Mouse (Mus musculus) stomach, postnatal 0 days (tissue): ENCODE measurements at regions not wholly inside any gene's neighbourhood (a gene's known extent, or its start where the extent isn't known, plus 50 kb on each side); places are given as distances from the start of the nearest gene placed in this dataset.
"Not testable (repeated sequence)": the region's sequence is repeated elsewhere in the genome, so short reads cannot be mapped to it uniquely, and the experiment has no call there.

Source experiments
- ATAC-seq: fragments of 200-750 bp; cut with Nextera tagmentation; 2 replicates; pipeline ENCODE4 v1.8.0; 2017; ENCODE audit not compliant: low FRiP score, low TSS enrichment
- DNase-seq: peaks from one replicate; pipeline ENCODE4 v3.0.0-alpha.2; 2016; ENCODE audit warnings: low spot score
- H3K27ac ChIP-seq: fragments of 300-500 bp; sonication (generic); replicated peaks from 2 replicates; pipeline ENCODE4 v1.5.1; 2014; ENCODE audit warnings: mild to moderate bottlenecking, control low read depth
- H3K27me3 ChIP-seq: fragments of 300-500 bp; sonication (generic); 2 replicates; pipeline ENCODE4 v1.6.1; 2014; ENCODE audit warnings: low read length; ENCODE audit not compliant: control insufficient read depth, insufficient read depth
- H3K36me3 ChIP-seq: fragments of 300-500 bp; sonication (generic); 2 replicates; pipeline ENCODE4 v1.6.1; 2014; ENCODE audit warnings: low read length, mixed read lengths; ENCODE audit not compliant: control insufficient read depth, insufficient read depth
- H3K4me1 ChIP-seq: fragments of 300-500 bp; sonication (generic); replicated peaks from 2 replicates; pipeline ENCODE4 v1.6.1; 2014; ENCODE audit warnings: antibody characterized with exemption; ENCODE audit not compliant: control insufficient read depth, insufficient read depth
- H3K4me2 ChIP-seq: fragments of 300-500 bp; sonication (generic); replicated peaks from 2 replicates; pipeline ENCODE4 v1.6.1; 2014; ENCODE audit warnings: low read depth, mild to moderate bottlenecking, control low read depth, moderate library complexity
- H3K4me3 ChIP-seq: fragments of 300-500 bp; sonication (generic); 2 replicates; pipeline ENCODE4 v1.5.1; 2014; ENCODE audit warnings: low read depth, low read length, control low read depth
- H3K9ac ChIP-seq: fragments of 300-500 bp; sonication (generic); 2 replicates; pipeline ENCODE4 v1.6.1; 2014; ENCODE audit warnings: mild to moderate bottlenecking, low read length, control low read depth, mixed read lengths
- H3K9me3 ChIP-seq: fragments of 300-500 bp; sonication (generic); 2 replicates; pipeline ENCODE4 v1.6.1; 2016; ENCODE audit warnings: low read length; ENCODE audit not compliant: control insufficient read depth
- CTCF ChIP-seq: IDR thresholded peaks from 2 replicates; pipeline ENCODE4 v1.5.1; 2016; ENCODE audit warnings: antibody characterized with exemption, low read depth, mild to moderate bottlenecking, moderate library complexity
- EP300 ChIP-seq: optimal IDR thresholded peaks from 2 replicates; pipeline ENCODE3; 2016; ENCODE audit warnings: antibody characterized with exemption
- WGBS: fragments of 180-500 bp; shearing (Covaris S2); extraction: QIAGEN DNeasy Blood & Tissue Kit; methylation state at CpG from one replicate; pipeline ENCODE4 v1.1.7; 2014; 5-methylcytosine and 5-hydroxymethylcytosine counted together

DNA sequence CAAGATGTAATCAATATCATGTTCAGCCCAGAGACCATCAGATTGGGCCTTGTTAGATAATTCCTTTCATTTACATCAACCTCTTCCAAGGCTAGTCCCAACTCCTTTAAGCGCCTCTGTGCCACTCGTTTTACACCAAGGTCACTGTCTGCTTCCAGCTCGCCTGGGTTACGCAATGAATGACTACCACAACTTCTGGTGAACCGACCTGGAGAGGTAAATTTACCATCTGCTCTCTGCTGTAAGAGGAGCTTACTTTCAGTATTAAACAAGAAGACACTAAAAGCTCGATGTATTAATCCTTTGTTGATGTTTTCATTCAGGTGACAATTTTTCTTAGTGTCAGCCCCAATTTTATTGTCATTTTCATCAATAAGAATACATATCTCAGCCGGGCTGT is 51.7 kb upstream of the Fam174b start:
- TF ChIP-seq CTCF (no peak), EP300 (no peak)
- no peaks in the 10 kb centered on the region for H3K9me3 ChIP-seq
- no peaks in the 10 kb centered on the region for H3K27me3 ChIP-seq
- no peak overlapping the region for H3K27ac ChIP-seq
- H3K4me2 ChIP-seq, result no peak overlapping the region
- no peaks in the 10 kb centered on the region for H3K4me1 ChIP-seq
- ATAC-seq, result no peak
- H3K9ac ChIP-seq, result no peak overlapping the region
- H3K36me3 ChIP-seq, result no peaks in the 10 kb centered on the region
- no peak overlapping the region for H3K4me3 ChIP-seq
- no peak for DNase-seq
- 72% methylated on average over 7 of the region's 7 CpGs for WGBS

DNA sequence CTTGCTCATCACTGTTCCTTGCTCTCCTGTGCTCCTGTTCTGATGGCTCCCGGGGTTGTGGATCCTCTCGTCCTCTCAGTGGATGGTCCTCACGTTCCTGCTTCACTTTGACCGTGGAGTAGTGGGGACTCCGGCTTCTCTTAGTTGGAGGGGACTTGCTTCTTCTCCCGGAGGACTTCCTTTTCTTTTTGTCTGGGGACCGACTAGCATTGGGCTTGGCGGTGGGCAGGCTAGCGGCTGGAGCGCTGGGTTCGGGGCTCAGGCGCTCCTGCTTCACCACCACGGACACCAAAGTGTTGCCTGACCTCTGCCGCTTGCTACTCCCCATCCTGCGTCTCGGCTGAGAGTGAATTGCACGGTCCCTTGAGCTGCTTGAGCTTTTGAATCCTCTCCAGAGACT is 53.9 kb upstream of the Fam174b start:
- H3K4me3 ChIP-seq, H3K27ac ChIP-seq: not testable (repeated sequence)
- whole genome bisulfite sequencing, result 93% methylated on average over 15 of the region's 17 CpGs

GRCm38 (mm10) chr7:73682756-73683155 is 57.3 kb upstream of the Fam174b start:
- ATAC-seq (no peak), DNase-seq (no peak)
- H3K4me3 ChIP-seq, result no peak overlapping the region
- no peaks in the 10 kb centered on the region for H3K27me3 ChIP-seq
- TF ChIP-seq CTCF, result no peak
- TF ChIP-seq EP300, result no peak
- no peaks in the 10 kb centered on the region for H3K4me1 ChIP-seq
- no peak overlapping the region for H3K27ac ChIP-seq
- 62% methylated on average over 5 of the region's 5 CpGs for WGBS
- H3K36me3 ChIP-seq, result no peaks in the 10 kb centered on the region
- no peak overlapping the region for H3K9ac ChIP-seq
- no peak overlapping the region for H3K4me2 ChIP-seq
- H3K9me3 ChIP-seq, result no peaks in the 10 kb centered on the region

More for the DNA sequence above, 53.9 kb upstream of the Fam174b start:
- not testable (repeated sequence) for H3K9me3 ChIP-seq, ATAC-seq, H3K9ac ChIP-seq, H3K4me2 ChIP-seq, H3K36me3 ChIP-seq, DNase-seq, H3K27me3 ChIP-seq, H3K4me1 ChIP-seq

DNA sequence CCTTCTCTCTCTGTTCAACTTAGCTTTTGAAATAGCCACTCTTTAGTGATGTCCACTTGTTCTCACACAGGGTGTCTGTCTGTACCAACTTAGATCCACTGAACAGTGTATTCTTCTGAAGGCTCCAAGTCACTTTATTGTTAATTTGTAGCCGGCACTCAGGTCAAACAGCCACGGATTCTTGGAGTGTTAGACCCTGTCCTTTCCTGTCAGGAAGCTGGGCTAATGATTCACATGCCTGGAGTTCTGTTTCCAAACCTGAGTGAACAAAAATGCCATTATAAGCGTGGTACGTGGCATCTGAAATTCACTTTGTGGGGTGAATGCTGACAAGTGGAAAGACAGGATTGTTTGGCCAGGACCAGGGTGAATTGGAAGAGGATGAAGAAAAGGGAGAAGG is 69.5 kb upstream of the Fam174b start:
- TF ChIP-seq EP300, result no peak
- TF ChIP-seq CTCF, result no peak
- Histone ChIP-seq H3K4me3 (no peak overlapping the region), H3K36me3 (no peaks in the 10 kb centered on the region), H3K4me1 (no peaks in the 10 kb centered on the region), H3K27ac (no peak overlapping the region), H3K4me2 (no peak overlapping the region), H3K9ac (no peak overlapping the region), H3K27me3 (no peaks in the 10 kb centered on the region), H3K9me3 (no peaks in the 10 kb centered on the region)
- ATAC-seq (no peak), DNase-seq (no peak)
- WGBS, result 23% methylated on average over 4 of the region's 4 CpGs

- H3K27ac ChIP-seq, result no peak overlapping the region
- 67% methylated on average over 2 of the region's 2 CpGs for WGBS
- ATAC-seq (no peak), DNase-seq (no peak)
- no peaks in the 10 kb centered on the region for H3K36me3 ChIP-seq
- no peaks in the 10 kb centered on the region for H3K9me3 ChIP-seq
- no peaks in the 10 kb centered on the region for H3K4me1 ChIP-seq
- no peaks in the 10 kb centered on the region for H3K27me3 ChIP-seq
- H3K9ac ChIP-seq, result no peak overlapping the region
- no peak for TF ChIP-seq CTCF
- TF ChIP-seq EP300, result no peak
- H3K4me2 ChIP-seq, result no peak overlapping the region
- H3K4me3 ChIP-seq, result no peak overlapping the region
These were observed 71.3 kb upstream of the Fam174b start for GRCm38 (mm10) chr7:73668791-73669190.

DNA sequence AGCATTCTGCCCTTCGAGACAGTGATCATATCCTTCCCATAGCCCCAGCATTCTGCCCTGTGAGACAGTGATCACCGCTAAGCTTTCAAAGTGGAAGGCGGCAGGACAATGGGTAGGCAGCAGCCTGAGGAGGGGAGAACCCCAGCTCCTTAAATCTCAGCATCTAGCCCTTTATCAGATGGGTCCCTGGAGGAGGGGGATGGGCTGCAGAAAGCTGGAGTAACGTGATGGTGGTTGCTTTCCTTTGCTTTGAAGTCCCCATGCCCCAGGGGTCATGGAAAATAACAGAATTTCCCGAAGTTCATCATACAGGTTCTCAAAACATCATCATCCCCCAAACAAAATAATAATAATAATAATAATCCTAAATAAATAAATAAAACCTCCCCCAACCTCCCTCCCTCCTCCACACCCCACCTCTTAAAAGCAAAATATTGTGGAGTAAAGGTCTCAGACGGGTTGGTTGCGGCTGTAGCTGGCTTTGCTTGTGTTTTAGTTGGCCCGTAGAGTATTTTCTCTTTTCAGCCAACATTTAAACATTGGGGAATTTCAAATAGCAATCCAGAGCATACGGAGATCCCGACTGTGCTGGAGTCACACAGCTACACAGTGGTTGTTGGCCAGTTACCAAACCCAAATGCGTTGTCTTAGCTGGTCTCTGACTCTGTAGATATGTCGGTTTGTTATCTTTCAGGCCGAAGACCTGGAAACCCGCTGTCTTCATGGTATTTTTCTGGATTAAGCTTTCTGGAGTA is 73.0 kb upstream of the Fam174b start:
- 51% methylated on average over 14 of the region's 14 CpGs for WGBS
- H3K9ac ChIP-seq, result no peak overlapping the region
- no peaks in the 10 kb centered on the region for H3K27me3 ChIP-seq
- DNase-seq (no peak), ATAC-seq (no peak)
- H3K4me1 ChIP-seq, result no peaks in the 10 kb centered on the region
- no peak overlapping the region for H3K4me2 ChIP-seq
- H3K36me3 ChIP-seq, result no peaks in the 10 kb centered on the region
- no peak for TF ChIP-seq EP300
- no peak overlapping the region for H3K4me3 ChIP-seq
- no peaks in the 10 kb centered on the region for H3K9me3 ChIP-seq
- no peak overlapping the region for H3K27ac ChIP-seq
